Mouse (Mus musculus) spleen, postnatal 36 days (tissue): ENCODE measurements around the gene Lifr.

Experiments used
- DNase-seq, 2 experiments: peaks; one replicate each; pipeline ENCODE4 v3.0.0; 2022; ENCODE audit warnings: low spot score in 2 of 2, mixed read lengths in 1 of 2

The Lifr gene

DNA sequence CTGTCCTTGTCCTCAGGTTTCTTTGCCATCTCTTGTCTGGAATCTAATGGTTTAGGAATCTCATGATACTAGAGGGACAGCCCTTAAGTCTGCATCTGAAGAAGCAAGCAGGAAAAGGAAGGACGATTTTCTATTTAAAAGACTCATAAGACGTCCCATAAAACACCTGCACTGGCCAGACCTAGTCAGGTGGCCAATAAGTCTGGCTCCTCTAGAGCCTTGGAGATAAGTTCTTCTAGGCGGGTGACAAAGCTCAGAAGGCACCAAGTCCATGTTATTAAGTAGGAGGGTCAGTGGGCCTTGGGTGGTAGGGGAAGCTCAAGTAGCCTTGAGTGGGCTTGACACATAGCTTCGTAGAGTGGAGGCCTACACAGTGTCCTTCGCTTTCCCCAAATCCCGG, 67.2 kb downstream of the Lifr start:
- no peak for DNase-seq

DNA sequence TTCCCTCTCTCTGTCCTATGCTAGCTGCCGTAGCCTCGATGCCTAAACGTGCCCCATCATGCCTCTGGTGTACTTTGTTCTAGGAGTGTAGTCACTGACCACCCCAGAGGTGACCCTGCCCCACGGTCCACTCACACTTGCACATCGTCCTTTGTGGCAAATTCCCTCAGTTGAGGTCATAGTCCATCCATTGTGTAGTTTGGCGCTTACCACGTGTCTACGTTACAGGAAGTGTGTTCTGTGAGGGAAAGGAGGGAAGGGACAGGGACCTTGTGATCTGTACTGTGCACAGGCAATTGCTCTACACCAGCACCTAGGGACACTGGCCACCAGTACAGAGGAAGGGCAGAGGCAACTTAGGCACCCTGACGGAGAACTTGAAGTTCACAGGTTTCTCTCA, 69.5 kb downstream of the Lifr start:
- no peak for DNase-seq

DNA sequence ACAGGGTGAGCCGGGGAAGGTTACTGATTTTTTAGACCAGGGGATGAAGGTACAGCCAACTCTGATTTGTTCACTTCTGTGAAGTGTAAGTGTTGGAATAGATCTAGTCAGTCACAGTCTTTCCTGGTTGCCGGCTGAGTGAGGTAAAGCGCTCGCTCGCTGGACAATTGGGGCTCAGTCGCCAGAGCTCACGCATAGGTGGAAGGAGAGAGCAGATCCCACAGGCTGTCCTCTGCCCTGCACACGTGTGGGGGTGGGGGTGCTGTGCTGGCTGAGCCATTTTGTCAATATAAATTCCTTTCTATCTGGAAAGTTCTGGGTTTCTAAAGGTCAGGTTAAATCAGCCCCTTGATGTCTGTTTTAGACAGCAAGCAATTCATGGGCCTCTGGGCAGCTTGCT, 69.9 kb downstream of the Lifr start:
- DNase-seq: no peak

- DNase-seq: no peak
These were observed 73.4 kb downstream of the Lifr start for GRCm38 (mm10) chr15:7163851-7164250.

DNA sequence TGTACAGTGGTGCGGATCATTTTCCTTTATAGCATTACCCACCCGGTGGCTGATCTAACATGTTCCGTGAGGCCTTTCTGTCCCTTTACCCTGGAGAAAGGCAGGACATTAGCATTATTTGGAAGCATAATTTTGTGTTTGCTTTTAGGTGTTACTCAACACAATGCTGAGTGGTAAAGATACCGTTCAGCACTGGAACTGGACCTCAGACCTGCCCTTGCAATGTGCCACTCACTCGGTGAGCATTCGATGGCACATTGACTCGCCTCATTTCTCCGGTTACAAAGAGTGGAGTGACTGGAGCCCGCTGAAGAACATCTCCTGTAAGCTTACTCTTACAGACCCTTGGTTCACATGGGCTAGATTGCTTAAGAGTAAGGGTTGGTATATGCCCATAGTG, 76.3 kb downstream of the Lifr start:
- DNase-seq: no peak

- no peak for DNase-seq
These were observed 77.0 kb downstream of the Lifr start for GRCm38 (mm10) chr15:7167238-7167905.

GRCm38 (mm10) chr15:7167906-7168532, 77.6 kb downstream of the Lifr start:
- no peak for DNase-seq

- DNase-seq: no peak
These were observed 82.5 kb downstream of the Lifr start for GRCm38 (mm10) chr15:7172875-7173274.

DNA sequence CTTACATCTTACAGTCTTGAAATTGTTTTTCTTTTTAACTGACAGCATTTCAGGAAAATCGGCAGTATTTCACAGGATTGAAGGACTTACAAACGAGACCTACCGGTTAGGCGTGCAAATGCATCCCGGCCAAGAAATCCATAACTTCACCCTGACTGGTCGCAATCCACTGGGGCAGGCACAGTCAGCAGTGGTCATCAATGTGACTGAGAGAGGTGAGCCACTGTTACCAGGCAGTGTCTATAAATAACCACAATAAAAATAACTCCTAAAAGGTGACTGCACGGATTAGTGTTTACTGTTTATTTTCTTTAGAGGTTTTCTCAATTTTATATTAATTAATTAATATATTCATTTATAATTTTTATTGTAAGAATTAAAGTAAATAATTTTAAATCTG, 82.9 kb downstream of the Lifr start:
- DNase-seq: no peak

DNA sequence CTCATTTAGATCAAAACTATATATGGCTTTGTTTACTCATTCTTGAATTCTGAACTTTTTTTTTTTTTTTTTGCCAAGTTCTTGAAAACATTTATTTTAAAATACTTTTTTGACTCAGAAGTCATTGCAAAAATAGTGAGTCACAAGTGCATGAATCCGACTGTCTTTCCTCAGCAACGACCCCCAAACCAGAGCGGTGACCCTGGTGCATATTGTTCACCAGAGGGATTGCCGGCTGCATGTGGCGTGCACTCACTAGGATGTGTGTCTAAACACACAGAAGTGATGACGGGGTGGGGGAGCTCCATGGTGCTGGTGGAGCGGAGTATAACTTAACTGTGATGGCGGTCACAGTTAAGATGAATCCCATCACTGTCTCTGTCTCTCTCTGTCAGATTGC, 83.4 kb downstream of the Lifr start:
- DNase-seq: no peak

DNA sequence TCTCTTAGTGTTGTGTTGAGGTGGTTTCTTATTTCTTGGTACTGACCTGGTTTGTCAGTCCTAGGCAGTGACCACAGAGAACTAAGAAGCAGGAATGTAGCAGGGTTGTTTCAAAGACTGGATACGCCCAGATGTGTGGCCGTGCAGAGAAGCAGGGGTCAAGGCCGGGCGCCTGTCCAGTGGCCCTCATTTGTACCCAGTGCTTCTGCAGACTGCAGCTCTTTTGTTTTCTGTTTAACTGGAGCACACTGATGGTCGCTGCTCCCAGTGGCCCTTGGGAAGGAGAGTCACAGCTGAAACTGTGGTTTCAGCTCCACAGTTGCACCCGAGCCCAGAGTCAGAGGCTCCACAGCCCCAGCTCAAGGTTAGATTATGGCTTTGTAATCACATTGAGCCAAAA, 90.2 kb downstream of the Lifr start:
- no peak for DNase-seq

DNA sequence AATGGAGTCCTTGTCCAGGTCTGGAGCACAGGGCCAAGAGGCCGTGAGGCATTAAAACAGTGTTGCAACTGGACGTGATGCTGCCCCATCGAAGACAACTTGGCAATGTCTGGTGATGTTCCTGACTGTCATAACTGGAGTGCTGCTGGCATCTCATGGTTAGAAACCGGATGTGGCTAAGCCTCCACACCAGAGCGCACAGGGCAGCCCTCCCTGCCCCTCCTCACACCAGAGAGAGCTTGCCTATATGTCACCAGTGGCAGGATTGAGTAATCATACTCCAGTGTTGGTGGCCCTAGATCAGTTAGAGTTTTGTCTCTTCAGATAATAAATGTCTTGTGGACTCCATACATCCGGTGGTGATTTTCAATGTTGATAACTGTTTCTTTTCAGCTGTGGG, 97.3 kb downstream of the Lifr start:
- DNase-seq: no peak

- no peak for DNase-seq
These were observed 99.5 kb downstream of the Lifr start for GRCm38 (mm10) chr15:7189678-7190454.

GRCm38 (mm10) chr15:7191074-7191473, 100.7 kb downstream of the Lifr start:
- no peak for DNase-seq

DNA sequence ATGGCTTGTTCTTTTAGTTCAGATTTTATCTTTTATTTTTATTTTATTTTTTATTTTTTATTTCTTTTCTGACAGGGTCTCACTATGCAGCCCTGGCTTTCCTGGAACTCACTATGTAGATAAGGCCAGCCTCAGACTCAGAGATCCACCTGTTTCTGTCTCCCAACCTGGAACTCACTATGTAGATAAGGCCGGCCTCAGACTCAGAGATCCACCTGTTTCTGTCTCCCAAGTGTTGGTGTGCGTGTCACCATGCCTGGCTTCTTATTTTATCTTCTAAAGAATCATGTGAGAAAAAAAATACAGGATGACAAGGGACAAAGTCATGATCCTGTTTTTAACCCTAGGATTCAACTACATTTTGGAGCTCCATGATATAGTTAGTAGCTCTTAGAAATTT, 102.2 kb downstream of the Lifr start:
- no peak for DNase-seq

GRCm38 (mm10) chr15:7194147-7194720, 103.8 kb downstream of the Lifr start:
- no peak for DNase-seq

DNA sequence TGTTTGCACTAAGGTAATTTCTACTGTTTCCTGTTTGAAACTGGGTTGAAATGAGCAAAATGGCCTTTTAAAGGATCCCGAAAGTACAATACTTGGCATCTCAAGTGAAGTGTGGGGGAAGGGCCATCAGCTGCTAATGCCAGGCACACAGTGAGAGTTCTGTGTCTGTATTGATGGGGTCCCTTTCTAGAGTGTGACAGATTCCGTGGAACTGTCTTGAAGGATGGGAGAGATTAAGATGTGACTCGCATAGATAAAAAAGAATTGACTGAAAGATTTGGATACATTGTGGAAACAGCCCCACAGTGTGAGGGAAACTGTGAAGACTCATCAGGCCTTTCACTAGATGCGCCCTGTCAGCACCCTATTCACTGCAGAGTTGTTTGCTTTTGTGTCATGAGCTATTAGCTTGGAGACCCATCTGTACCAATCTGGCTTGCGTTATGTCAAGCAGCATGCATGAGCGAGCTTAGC, 104.4 kb downstream of the Lifr start:
- DNase-seq: no peak

GRCm38 (mm10) chr15:7197652-7198445, 107.4 kb downstream of the Lifr start:
- no peak for DNase-seq

DNA sequence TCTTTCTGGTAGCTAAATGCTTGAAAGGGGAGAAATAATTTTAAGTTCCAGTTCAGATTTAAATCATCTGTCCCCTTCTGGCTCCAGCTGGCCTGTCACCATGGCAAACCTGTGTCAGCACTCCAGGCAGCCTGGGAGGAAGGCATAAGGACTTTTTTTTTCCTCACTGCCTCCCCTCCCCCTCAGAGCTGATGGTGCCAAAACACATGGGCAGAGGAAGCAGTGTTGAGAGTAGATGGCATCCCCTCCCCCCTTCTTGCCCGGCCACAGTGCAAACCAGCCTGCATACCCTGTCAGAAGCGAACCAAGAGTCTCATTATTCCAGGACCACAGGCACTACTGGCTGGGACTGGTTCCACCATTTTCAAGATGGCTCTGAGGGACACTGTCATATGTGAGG, 108.4 kb downstream of the Lifr start:
- DNase-seq: no peak

DNA sequence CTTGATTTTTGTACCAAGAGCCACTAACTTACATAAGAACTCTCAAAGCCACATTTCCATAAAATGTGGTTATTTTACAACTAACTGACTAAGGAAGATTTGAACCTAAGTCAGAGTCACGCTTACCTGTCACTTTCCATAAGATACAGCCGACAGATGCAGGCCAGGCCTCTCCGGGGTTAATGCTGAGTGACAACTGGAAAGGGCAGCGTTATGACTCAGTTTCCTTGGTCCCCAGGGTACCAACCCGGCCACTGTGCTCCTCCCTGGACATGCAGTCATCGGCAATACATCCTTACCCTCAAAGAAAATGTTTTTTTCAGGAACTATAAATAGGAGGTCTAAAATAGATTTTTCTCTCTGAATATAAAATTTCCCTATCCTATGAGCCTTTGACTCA, 109.9 kb downstream of the Lifr start:
- DNase-seq: no peak

DNA sequence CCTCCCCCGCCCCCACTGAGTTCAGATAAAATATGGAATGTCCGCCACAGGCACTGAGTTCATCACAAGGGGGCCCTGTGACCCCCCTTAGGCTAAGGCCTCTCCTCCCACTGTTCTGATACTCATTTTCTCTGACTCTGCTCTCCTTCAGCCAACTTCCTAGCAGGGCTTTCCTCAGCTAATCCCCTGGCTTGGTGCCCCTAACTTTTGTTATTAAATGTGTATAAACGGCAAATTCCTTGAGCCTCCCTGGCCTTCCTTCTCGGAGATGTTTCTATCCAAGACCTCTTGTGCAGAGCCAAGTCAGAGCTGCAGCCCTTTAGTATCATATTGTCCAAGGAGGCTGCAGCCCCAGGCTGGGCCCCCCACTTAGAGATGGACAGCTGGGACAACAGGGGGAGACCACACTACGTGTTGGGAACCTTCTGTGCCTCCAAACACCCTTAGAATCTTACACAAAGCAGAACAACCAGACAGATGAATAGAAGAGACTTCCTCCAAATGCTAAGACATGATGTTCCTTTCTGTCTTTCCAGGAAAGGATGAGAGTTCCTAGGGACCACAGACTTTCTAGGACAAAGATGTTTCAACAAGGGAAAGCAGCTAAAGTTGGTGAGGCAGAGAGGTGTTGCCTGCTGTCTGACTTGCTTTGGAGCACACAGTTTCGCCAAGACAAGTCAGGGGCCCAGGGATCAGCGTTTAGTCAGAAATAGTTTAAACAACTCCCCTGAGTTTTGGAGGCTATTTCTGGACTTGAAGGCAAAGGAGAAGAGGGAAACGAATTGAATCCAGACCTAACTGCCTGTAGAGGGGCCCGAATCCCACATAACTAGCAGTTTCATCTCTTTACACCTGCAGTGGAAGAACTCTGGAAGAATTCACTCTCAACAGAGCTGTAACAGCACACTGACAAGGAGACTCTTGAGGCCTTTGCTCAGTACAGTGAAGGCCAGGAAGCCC, 111.3 kb downstream of the Lifr start:
- no peak for DNase-seq
